Mouse (Mus musculus): ENCODE results near the gene S100a3. TPM values are rescaled to one million over a fixed set of nuclear protein-coding genes. Genes with fewer than 3 reads are reported as not detected.

Gene S100a3
- polyA plus RNA-seq, 1 experiment = not detected

- no peak for TF ChIP-seq GATA1 (IDR thresholded peaks at IDR 0.05; ENCODE audit: low read length)
Observed at GRCm38 (mm10) chr3:90587361-90588101, 27.2 kb downstream of the S100a3 start.

DNA sequence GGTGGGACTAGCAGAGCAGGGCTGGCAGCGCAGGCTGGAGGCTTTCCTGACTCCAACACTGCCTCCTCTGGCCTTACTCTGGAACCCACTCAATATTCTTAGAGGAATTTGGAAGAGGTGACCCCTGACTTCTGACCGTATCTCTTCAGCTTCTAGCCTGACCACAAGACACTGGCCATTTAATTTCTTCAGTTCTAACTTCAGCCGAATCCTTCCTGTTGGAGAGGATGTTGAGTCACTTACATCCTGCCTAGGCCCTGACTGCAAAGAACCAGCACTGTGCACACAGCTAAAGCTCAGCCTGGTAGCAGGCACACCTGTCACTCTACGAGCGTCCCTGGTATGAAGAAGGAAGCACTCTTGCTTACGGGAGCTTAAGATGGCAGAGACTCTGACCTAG lies 29.0 kb downstream of the S100a3 start:
- no peak for TF ChIP-seq GATA1 (IDR thresholded peaks at IDR 0.05; ENCODE audit: low read length)

- TF ChIP-seq GATA1 (IDR thresholded peaks at IDR 0.05; ENCODE audit: low read length) = no peak
Observed at GRCm38 (mm10) chr3:90589947-90590346, 29.6 kb downstream of the S100a3 start, which contains the start of gene S100a2. TSS of gene S100a2 (plus strand) at chr3:90590247.

GRCm38 (mm10) chr3:90594466-90594865 lies 34.1 kb downstream of the S100a3 start:
- TF ChIP-seq GATA1 (IDR thresholded peaks at IDR 0.05; ENCODE audit: low read length) = no peak

DNA sequence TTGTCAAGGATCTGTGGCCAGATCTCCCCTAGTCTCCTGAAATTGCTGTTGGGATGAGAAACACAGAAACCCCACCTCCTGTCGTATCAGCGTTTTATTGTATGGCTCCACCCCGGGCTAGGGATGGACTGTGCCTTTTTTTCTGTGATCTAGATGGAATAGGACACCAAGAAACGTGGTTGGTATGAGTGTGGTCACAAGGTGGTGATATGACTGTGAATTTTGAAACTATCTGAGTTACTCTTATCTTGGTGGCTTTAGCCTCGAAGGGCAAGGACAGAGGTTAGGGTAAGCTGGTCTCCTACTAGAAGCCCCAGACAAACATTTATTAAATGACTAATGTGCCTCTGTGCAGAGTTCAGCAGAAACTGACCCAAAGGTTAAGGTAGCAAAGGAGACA lies 35.2 kb downstream of the S100a3 start:
- no peak for TF ChIP-seq GATA1 (IDR thresholded peaks at IDR 0.05; ENCODE audit: low read length)

GRCm38 (mm10) chr3:90596810-90597209 lies 36.4 kb downstream of the S100a3 start:
- TF ChIP-seq GATA1 (IDR thresholded peaks at IDR 0.05; ENCODE audit: low read length) = no peak

GRCm38 (mm10) chr3:90597736-90598135 lies 37.4 kb downstream of the S100a3 start:
- no peak for TF ChIP-seq GATA1 (IDR thresholded peaks at IDR 0.05; ENCODE audit: low read length)

DNA sequence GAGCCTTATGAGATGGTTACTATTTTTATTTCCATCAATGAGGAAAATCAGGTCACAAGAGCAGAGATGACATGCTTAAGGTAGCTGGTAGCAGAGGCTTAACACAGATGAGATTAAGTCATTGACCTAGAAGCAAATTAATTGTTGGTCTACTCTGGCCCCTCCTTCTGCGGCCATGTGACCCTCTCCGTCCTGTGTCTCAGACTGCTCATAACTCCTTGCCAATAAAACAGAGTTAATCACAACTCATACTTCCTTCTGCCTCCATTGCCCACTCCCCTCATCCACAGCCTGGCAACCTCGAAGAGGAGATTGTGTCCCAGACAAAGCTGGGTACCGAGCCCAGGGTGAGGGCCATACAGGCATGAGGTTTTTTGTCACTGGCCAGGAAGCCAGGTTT lies 37.8 kb downstream of the S100a3 start:
- TF ChIP-seq GATA1 (IDR thresholded peaks at IDR 0.05; ENCODE audit: low read length) = no peak

DNA sequence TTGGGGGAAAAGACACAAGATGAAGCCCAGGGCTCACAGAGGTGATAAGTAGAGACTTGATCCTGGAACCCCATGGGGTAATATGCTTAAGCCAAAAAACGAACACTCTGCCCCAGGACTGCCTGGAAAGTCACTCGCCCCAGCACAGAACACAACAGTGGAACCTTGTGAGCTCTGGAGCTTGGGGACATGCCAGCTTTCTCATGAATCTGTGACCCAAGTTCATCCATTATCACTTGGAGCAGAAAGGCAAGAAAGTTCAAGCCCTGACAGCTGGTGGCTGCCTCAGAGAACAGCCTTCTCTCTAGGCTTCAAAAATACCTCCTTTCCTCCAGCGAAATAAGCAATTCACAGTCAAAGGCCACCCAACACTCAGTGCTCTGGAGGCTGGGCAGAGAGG lies 39.0 kb downstream of the S100a3 start:
- no peak for TF ChIP-seq GATA1 (IDR thresholded peaks at IDR 0.05; ENCODE audit: low read length)

GRCm38 (mm10) chr3:90600036-90600435 lies 39.7 kb downstream of the S100a3 start:
- TF ChIP-seq GATA1 (IDR thresholded peaks at IDR 0.05; ENCODE audit: low read length) = no peak

GRCm38 (mm10) chr3:90600458-90601195 lies 40.2 kb downstream of the S100a3 start:
- no peak for TF ChIP-seq GATA1 (IDR thresholded peaks at IDR 0.05; ENCODE audit: low read length)

- no peak for TF ChIP-seq GATA1 (IDR thresholded peaks at IDR 0.05; ENCODE audit: low read length)
Observed at GRCm38 (mm10) chr3:90601486-90602110, 41.2 kb downstream of the S100a3 start, which contains the start of gene Gm42674. TSS of gene Gm42674 (plus strand) at chr3:90601904.

DNA sequence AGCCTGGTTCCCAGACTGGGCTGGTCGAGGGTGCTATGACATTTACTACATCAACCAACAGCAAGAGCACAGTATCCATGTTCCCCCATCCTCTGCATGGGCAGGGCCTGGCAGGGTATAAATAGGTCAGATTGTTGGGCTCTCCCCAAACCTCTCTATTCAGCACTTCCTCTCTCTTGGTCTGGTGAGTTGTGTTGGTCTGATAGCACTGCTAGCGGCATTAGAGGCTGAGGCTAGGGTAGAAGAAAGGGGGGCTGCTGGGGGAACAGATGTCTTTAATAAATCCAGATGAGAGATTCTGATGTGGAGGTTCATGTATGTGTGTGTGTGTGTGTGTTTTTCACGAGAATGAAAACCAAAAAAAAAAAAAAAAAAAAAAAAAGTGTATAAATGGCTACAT lies 43.2 kb downstream of the S100a3 start, which contains the start of gene S100a4:
TSS of gene S100a4 (plus strand) at position 149 of the 400 bp plus-strand sequence.
- no peak for TF ChIP-seq GATA1 (IDR thresholded peaks at IDR 0.05; ENCODE audit: low read length)

GRCm38 (mm10) chr3:90604416-90604815 lies 44.0 kb downstream of the S100a3 start:
- no peak for TF ChIP-seq GATA1 (IDR thresholded peaks at IDR 0.05; ENCODE audit: low read length)

- TF ChIP-seq GATA1 (IDR thresholded peaks at IDR 0.05; ENCODE audit: low read length) = no peak
Observed at GRCm38 (mm10) chr3:90605049-90605448, 44.7 kb downstream of the S100a3 start.

- no peak for TF ChIP-seq GATA1 (IDR thresholded peaks at IDR 0.05; ENCODE audit: low read length)
Observed at GRCm38 (mm10) chr3:90605736-90606135, 45.4 kb downstream of the S100a3 start.

All from G1E-ER4 (cell line).